Mouse (Mus musculus): ENCODE results near the gene Gimd1. TPM values are rescaled to one million over a fixed set of nuclear protein-coding genes. Genes with fewer than 3 reads are reported as not detected.

The Gimd1 gene
- polyA plus RNA-seq (2016; fragmentation: Nextera tagmentation; extraction: Ambion mirVana), result 0.28 and 4.8 TPM in 2 replicates

DNA sequence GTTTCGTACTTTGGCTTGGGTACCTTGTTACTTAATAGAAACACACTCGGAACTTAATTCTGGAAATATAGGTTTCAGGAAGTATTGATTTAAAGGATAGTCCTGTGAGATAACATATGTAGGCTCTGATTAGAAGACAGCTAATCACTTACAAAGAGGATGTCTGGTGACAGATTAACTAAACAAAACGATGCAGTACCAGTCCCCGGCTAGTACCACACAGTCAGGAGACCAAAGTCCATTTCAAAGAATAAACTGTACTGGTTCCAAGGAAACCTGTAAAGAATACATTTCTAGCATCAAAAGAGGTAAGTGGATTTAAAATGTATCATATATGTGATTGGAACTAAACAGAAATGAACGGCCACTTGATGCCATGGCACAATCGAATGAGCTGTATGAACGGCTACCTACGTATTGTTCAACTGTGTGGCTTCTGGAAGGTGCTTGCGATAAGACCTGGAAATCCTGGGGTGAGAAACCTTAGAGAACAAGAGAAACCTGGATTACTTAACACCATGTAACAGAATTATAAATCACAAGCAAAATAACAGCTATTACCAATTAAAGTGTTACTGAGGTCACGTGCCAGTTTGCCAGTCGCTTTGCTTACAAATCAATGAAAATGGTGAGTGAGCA is at the start of gene Gimd1:
Gene Gimd1, plus strand, starts transcription at position 220 of the 639 bp plus-strand sequence.
- DNase-seq (ENCODE audit: low spot score), result no peak
- H3K4me3 ChIP-seq, result no peak within 1 kb of the TSS
- H3K9me3 ChIP-seq, result no peaks in the 10 kb centered on the region
- WGBS, result 84% methylated on average over 11 of the region's 11 CpGs
- no peaks in the 10 kb centered on the region for H3K36me3 ChIP-seq
- no peaks in the 10 kb centered on the region for H3K4me1 ChIP-seq
- no peak within 1 kb of the TSS for H3K27ac ChIP-seq
- H3K27me3 ChIP-seq (ENCODE audit: insufficient read depth, poor library complexity, severe bottlenecking), result no peaks in the 10 kb centered on the region

DNA sequence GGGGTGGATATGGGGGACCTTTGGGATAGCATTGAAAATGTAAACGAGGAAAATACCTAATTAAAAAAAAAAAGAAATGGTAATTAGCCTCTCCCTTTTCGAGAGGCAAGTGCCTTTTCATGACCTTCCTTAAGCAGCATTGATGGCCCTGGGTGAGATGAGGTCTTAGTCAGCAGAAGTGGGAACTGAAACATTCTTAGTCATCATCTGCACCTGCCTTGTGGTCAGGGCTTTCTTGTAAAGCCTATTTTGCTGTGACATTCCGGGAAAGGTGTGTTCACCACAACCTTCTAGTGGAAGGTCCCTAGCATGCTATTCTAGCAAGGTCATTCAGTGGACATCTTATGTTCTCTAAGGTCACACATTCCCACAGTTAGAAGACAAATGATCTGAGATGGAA is 48.4 kb upstream of the Gimd1 start:
- no peak overlapping the region for H3K27ac ChIP-seq
- no peaks in the 10 kb centered on the region for H3K9me3 ChIP-seq
- no peaks in the 10 kb centered on the region for H3K4me1 ChIP-seq
- H3K36me3 ChIP-seq, result no peaks in the 10 kb centered on the region
- 67% methylated on average over 3 of the region's 3 CpGs for WGBS
- no peak overlapping the region for H3K4me3 ChIP-seq
- no peak for DNase-seq (ENCODE audit: low spot score)
- no peaks in the 10 kb centered on the region for H3K27me3 ChIP-seq (ENCODE audit: insufficient read depth, poor library complexity, severe bottlenecking)

DNA sequence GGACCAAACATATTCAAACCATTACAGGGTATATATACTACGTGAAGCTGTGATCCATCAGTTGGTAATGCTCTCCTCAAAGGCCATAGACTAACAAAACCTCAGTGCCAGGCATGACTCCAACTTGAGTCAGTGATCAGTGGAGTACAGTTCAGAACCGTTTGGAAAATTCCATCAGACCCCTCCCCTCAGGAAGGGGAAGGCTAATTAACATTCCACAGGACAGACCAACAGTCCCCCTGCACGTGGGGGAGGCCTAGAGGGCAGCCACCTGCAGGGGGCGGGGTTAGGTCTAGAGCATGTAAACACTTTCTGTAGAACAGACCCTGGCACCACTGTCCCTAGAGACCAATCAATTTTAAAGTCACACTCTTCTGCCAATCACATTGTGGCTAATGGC is 47.3 kb upstream of the Gimd1 start:
- Histone ChIP-seq H3K27ac (no peak overlapping the region), H3K27me3 (ENCODE audit: insufficient read depth, poor library complexity, severe bottlenecking) (no peaks in the 10 kb centered on the region), H3K9me3 (no peaks in the 10 kb centered on the region), H3K4me1 (no peaks in the 10 kb centered on the region), H3K4me3 (no peak overlapping the region), H3K36me3 (no peaks in the 10 kb centered on the region)
- DNase-seq (ENCODE audit: low spot score), result no peak
- WGBS, result 45% methylated on average over 4 of the region's 4 CpGs

DNA sequence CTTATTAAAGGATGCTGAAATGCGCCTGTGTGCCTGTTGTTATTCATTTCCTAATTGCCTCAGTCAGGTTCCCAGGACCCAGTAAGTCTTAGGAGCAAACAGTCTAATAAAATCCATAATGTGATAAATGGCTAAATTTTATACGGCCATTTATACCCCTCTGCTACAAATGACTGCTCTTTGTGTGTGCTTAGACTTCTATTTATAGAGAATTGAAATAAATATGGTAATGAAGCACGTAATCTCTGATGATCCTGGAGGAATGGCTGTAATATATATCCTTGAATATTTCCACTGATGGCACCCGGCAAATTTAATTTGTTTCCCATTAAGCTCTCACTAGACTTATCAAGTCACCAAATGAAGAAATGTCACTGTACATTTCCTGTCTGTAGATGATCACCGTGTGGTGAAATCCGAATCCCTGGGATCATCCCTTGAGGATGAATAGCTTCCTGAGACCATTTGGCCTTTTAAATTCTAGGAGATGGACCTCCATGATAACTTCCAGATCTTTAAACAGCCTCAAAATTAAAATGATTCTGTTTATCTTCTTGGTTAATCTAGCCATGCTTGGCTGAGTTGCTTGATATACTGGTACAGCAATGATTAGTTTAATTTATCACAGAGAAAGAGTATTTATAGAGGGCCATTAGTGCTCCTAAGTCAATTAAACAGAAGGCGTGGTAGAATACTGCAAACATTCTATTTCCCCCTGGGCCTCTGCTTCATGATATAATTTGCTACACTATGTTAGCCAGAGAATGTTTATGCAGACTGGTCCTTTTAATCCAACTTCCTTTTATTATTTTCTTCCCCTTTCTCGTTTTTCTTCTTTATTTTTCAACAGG is 44.3 kb upstream of the Gimd1 start:
- Histone ChIP-seq H3K27me3 (ENCODE audit: insufficient read depth, poor library complexity, severe bottlenecking) (no peaks in the 10 kb centered on the region), H3K36me3 (no peaks in the 10 kb centered on the region), H3K4me1 (no peaks in the 10 kb centered on the region), H3K27ac (no peak overlapping the region), H3K4me3 (no peak overlapping the region), H3K9me3 (no peaks in the 10 kb centered on the region)
- no peak for DNase-seq (ENCODE audit: low spot score)
- 81% methylated on average over 8 of the region's 8 CpGs for WGBS

DNA sequence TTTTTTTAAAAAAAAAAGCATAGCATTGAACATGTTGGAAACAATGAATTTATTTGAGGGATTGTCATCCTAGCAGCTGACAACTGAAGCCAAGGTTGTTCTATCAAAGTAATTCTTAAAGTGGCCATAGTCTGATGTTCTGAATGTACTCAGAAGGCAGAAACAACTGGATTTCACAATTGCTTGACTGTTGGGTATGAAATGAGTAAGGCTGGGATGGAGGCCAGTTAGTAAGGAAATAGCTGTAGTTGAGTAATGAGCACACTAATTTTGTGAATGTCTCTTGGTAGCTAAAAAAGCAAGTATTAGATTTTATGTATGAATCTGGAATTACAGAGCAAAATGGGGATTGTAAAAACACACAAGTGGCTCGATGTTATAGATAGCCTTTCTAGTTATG is 41.5 kb upstream of the Gimd1 start:
- 79% methylated on average over 1 of the region's 1 CpGs for WGBS
- no peak overlapping the region for H3K27ac ChIP-seq
- DNase-seq (ENCODE audit: low spot score), result no peak

DNA sequence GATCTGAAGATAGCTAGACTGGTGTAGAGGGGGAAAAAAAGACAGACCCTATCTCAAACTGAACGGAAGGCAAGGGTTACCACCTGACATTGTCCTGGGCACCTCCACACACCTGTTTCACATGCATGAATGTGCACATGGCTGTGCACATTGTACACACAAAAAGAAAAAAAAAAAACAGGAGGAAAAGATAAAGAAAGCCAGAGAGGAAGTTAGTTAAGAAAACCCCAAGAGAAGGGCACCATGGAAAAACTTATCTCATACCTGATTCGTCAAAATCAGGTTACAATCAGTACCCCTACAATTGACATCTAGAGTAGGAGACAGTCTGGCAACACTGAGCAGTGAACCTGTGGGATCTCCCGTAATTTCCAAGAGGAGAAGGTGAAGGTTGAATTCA is 39.6 kb upstream of the Gimd1 start:
- Histone ChIP-seq H3K9me3 (no peaks in the 10 kb centered on the region), H3K4me1 (no peaks in the 10 kb centered on the region), H3K27ac (no peak overlapping the region), H3K27me3 (ENCODE audit: insufficient read depth, poor library complexity, severe bottlenecking) (no peaks in the 10 kb centered on the region), H3K4me3 (no peak overlapping the region), H3K36me3 (no peaks in the 10 kb centered on the region)
- no peak for DNase-seq (ENCODE audit: low spot score)
- WGBS, result 60% methylated on average over 3 of the region's 3 CpGs

More for the DNA sequence above, 41.5 kb upstream of the Gimd1 start:
- no peaks in the 10 kb centered on the region for H3K27me3 ChIP-seq (ENCODE audit: insufficient read depth, poor library complexity, severe bottlenecking)
- H3K9me3 ChIP-seq, result no peaks in the 10 kb centered on the region
- no peak overlapping the region for H3K4me3 ChIP-seq
- no peaks in the 10 kb centered on the region for H3K36me3 ChIP-seq
- H3K4me1 ChIP-seq, result no peaks in the 10 kb centered on the region

DNA sequence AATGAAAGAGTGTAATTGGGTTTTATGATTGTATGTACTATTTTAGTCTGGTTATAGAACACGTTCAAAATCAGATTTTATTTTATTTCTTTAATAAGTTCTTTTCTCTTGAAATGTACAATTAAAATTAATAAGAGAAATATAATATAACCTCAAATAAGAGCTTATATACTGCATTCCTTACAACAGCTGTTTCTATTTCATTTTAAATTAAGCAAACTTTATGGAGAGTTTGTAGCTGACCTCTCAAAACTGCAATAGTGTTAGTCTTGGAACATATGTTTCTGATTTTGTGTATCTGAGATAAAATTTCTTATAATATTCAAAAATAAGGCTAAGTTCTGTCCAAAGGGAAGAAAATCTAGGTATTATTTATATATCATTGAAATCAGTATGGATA is 39.0 kb upstream of the Gimd1 start:
- no peak for DNase-seq (ENCODE audit: low spot score)
- H3K27me3 ChIP-seq (ENCODE audit: insufficient read depth, poor library complexity, severe bottlenecking), result no peaks in the 10 kb centered on the region
- no peaks in the 10 kb centered on the region for H3K4me1 ChIP-seq
- no peak overlapping the region for H3K27ac ChIP-seq
- H3K4me3 ChIP-seq, result no peak overlapping the region
- no peaks in the 10 kb centered on the region for H3K9me3 ChIP-seq
- WGBS, result 60% methylated on average over 1 of the region's 1 CpGs
- H3K36me3 ChIP-seq, result no peaks in the 10 kb centered on the region

DNA sequence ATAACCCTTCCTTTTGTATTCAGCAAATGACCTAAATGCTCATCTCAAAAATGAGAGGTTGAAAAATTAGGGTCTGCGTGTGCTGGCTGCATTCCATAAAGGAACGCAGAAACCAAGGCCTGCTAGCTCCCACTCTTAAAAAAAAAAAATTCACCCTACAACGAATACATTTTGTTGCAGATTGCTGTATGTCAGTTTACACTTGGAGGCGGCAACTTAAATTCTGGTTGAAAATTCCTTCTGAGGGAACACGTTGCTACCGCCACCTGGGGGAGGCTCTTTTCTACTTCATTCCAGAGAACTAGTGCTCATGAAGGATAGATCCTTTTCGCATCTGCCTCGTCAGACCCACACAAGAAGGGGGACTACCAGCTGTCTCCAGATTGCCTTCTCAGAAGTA is 879 bp upstream of the Gimd1 start:
- Histone ChIP-seq H3K9me3 (no peaks in the 10 kb centered on the region), H3K4me3 (no peak overlapping the region), H3K36me3 (no peaks in the 10 kb centered on the region), H3K27ac (no peak overlapping the region), H3K27me3 (ENCODE audit: insufficient read depth, poor library complexity, severe bottlenecking) (no peaks in the 10 kb centered on the region), H3K4me1 (no peaks in the 10 kb centered on the region)
- 47% methylated on average over 8 of the region's 8 CpGs for WGBS
- no peak for DNase-seq (ENCODE audit: low spot score)

DNA sequence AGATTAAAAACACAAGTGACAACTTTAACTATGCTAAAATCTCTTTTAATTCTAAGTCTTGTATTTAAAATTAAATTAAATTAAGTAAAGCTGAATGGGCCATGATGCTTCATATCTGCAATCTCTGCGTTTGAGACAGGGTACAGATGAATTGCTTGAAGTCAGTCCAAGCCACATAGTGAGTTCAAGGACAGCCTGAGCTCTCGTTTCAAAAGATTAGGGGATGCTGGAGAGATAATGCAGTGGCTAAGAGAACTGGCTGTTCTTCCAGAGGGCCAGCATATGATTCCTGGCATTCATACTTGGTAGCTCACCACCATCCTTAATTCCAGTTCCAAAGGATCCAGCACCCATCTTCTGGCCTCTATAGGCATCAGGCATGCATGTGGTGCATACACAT is 3.6 kb downstream of the Gimd1 start:
- Histone ChIP-seq H3K4me1 (no peaks in the 10 kb centered on the region), H3K27me3 (ENCODE audit: insufficient read depth, poor library complexity, severe bottlenecking) (no peaks in the 10 kb centered on the region), H3K9me3 (no peaks in the 10 kb centered on the region), H3K27ac (no peak overlapping the region), H3K4me3 (no peak overlapping the region), H3K36me3 (no peaks in the 10 kb centered on the region)
- no peak for DNase-seq (ENCODE audit: low spot score)
- WGBS, result 54% methylated on average over 2 of the region's 2 CpGs

DNA sequence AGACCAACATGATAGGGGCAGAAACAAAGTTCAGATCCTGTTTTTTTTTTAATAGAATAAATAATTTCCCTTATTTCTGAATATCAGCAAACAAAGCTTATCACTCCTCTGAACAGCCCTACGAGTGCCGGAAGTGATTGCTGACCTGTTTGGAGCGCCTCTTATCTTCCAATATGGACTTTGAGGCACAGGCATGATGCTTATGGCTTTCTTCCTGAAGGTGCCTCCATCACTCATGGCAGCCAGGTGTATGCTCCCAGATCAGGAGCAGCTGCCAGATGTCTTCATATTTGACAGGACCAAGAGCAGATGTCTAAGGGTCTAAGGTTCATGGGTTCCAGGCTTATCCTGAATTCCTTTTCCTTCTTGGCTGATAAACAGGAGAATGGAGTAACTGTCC is 7.5 kb downstream of the Gimd1 start:
- Histone ChIP-seq H3K27me3 (ENCODE audit: insufficient read depth, poor library complexity, severe bottlenecking) (no peaks in the 10 kb centered on the region), H3K9me3 (no peaks in the 10 kb centered on the region), H3K36me3 (no peaks in the 10 kb centered on the region), H3K4me1 (no peaks in the 10 kb centered on the region), H3K4me3 (no peak overlapping the region), H3K27ac (no peak overlapping the region)
- WGBS, result 72% methylated on average over 3 of the region's 3 CpGs
- DNase-seq (ENCODE audit: low spot score), result no peak

DNA sequence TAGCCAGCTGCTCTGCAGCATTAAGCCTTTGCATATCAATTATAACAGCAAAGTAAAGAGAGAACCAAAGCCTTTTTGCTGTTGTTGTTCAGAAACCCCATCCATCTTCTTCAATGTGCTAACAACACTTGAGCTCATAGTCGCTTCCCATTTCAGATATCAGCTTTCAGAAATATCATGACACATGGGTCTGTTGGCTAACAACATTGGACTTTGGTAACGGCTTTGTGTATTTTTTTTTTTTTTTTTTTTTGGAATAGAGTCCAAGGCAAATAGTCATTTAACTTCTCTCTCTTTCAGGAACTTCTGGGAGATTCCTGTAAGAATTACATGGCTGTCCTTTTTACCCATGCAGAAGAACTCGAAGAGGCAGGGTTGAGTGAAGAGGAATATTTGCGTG is 14.5 kb downstream of the Gimd1 start:
- H3K4me1 ChIP-seq, result no peaks in the 10 kb centered on the region
- no peak overlapping the region for H3K4me3 ChIP-seq
- DNase-seq (ENCODE audit: low spot score), result no peak
- H3K27me3 ChIP-seq (ENCODE audit: insufficient read depth, poor library complexity, severe bottlenecking), result no peaks in the 10 kb centered on the region
- no peaks in the 10 kb centered on the region for H3K36me3 ChIP-seq
- no peaks in the 10 kb centered on the region for H3K9me3 ChIP-seq
- no peak overlapping the region for H3K27ac ChIP-seq
- 80% methylated on average over 4 of the region's 4 CpGs for WGBS

DNA sequence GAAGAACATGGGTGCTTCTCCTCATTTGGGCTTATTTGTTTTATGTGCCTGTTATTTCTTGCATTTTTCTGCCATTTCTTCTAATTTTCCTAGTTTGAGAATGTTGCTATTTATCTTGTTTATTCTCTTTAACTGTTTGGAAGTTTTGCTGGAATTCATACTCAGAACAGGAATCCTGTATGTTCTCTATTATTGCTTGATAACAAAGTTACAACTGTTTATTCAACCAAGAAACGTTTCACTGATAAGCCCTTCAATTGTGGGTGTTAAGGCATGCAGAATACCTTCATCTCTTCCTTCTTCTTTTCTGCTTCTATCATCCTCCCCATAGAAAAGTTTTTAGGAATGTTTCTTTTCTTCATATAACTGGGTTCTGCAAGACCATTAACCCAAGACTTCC is 17.2 kb downstream of the Gimd1 start:
- Histone ChIP-seq H3K9me3 (no peaks in the 10 kb centered on the region), H3K36me3 (no peaks in the 10 kb centered on the region), H3K27me3 (ENCODE audit: insufficient read depth, poor library complexity, severe bottlenecking) (no peaks in the 10 kb centered on the region), H3K27ac (no peak overlapping the region), H3K4me3 (no peak overlapping the region), H3K4me1 (no peaks in the 10 kb centered on the region)
- WGBS, result 32% methylated on average over 1 of the region's 1 CpGs
- no peak for DNase-seq (ENCODE audit: low spot score)

DNA sequence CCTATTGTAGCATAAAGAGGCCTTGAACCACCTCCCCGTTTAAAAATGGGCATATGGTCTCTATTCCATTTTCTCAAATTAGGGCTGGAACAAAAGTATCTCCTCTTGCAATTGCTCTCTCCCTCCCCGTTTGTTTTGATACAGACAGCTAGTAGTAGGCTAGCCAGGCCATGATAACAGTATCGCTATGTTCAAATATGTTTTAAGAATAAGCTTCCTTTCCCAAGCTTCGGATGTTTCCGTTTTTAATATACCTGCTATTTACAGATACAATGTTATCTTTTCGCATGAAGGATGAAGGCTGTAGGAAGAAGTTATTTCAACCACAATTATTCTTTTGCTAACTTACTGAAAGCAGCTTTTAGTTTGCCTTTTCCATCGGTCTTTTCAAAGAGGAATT is 19.7 kb downstream of the Gimd1 start:
- Histone ChIP-seq H3K4me3 (no peak overlapping the region), H3K4me1 (no peaks in the 10 kb centered on the region), H3K27ac (no peak overlapping the region), H3K9me3 (no peaks in the 10 kb centered on the region), H3K27me3 (ENCODE audit: insufficient read depth, poor library complexity, severe bottlenecking) (no peaks in the 10 kb centered on the region), H3K36me3 (no peaks in the 10 kb centered on the region)
- 88% methylated on average over 7 of the region's 7 CpGs for WGBS
- DNase-seq (ENCODE audit: low spot score), result no peak
